Mouse (Mus musculus): Measurements from ENCODE around the gene Dnajb12.
A peak's percentile ranks its signal among the peaks of the same experiment; 100 is the strongest.

- TF ChIP-seq CTCF (IDR thresholded peaks at IDR 0.05; ENCODE audit: low read depth, low read length) (peak; percentile 30; the same call in 1 of the 2 replicates), POLR2A (IDR thresholded peaks at IDR 0.05; ENCODE audit: extremely low read depth, insufficient read depth, low read length) (no peak)
Measured at GRCm38 (mm10) chr10:59920810-59921681, 41.7 kb downstream of the Dnajb12 start.
